Mouse (Mus musculus): ENCODE data around the gene Shc3. TPM values are rescaled to one million over a fixed set of nuclear protein-coding genes. Genes with fewer than 3 reads are reported as not detected.
A peak's percentile ranks its signal among the peaks of the same experiment; 100 is the strongest.

Gene Shc3
- polyA plus RNA-seq, 1 experiment from 2014 or later: 0.12 TPM

GRCm38 (mm10) chr13:51419501-51419900, 149.7 kb downstream of the Shc3 start:
- H3K4me1 ChIP-seq (ENCODE audit: control insufficient read depth, insufficient read depth, low read length): peaks cover 9% of the 10 kb centered on the region; the same call in 1 of the 2 replicates
- H3K4me3 ChIP-seq (ENCODE audit: low read length): no peak overlapping the region
- H3K27ac ChIP-seq (ENCODE audit: low read depth, low read length): no peak overlapping the region
- no peaks in the 10 kb centered on the region; the same call in 1 of the 2 replicates for H3K9me3 ChIP-seq (ENCODE audit: control insufficient read depth, low read length)
- H3K4me2 ChIP-seq (replicated peaks; ENCODE audit: low read depth, low read length): no peak overlapping the region
- 87% methylated on average over 15 of the region's 15 CpGs for WGBS
- H3K9ac ChIP-seq (ENCODE audit: low read depth, low read length): no peak overlapping the region
- no peaks in the 10 kb centered on the region for H3K27me3 ChIP-seq (ENCODE audit: control insufficient read depth, insufficient read depth, low read length)
- peaks cover 33% of the 10 kb centered on the region; the same call in 1 of the 2 replicates for H3K36me3 ChIP-seq (ENCODE audit: control insufficient read depth, insufficient read depth, low read length)
- no peak for ATAC-seq (ENCODE audit: low FRiP score, low TSS enrichment)

- Histone ChIP-seq H3K4me2 (replicated peaks; ENCODE audit: low read depth, low read length) (no peak overlapping the region; the same call in 1 of the 2 replicates), H3K27ac (ENCODE audit: low read depth, low read length) (no peak overlapping the region), H3K36me3 (ENCODE audit: control insufficient read depth, insufficient read depth, low read length) (peaks cover 35% of the 10 kb centered on the region; the same call in 1 of the 2 replicates), H3K4me1 (ENCODE audit: control insufficient read depth, insufficient read depth, low read length) (peaks cover 9% of the 10 kb centered on the region; the same call in 1 of the 2 replicates), H3K27me3 (ENCODE audit: control insufficient read depth, insufficient read depth, low read length) (no peaks in the 10 kb centered on the region), H3K9ac (ENCODE audit: low read depth, low read length) (no peak overlapping the region), H3K4me3 (ENCODE audit: low read length) (no peak overlapping the region), H3K9me3 (ENCODE audit: control insufficient read depth, low read length) (no peaks in the 10 kb centered on the region; the same call in 1 of the 2 replicates)
- 76% methylated on average over 19 of the region's 19 CpGs for WGBS
- ATAC-seq (ENCODE audit: low FRiP score, low TSS enrichment): no peak
Measured at GRCm38 (mm10) chr13:51418942-51419451, 150.2 kb downstream of the Shc3 start.

- Histone ChIP-seq H3K9ac (ENCODE audit: low read depth, low read length) (peak overlapping the region; percentile 40; the same call in 1 of the 2 replicates), H3K27ac (ENCODE audit: low read depth, low read length) (peak overlapping the region; percentile 25; the same call in 1 of the 2 replicates), H3K4me2 (replicated peaks; ENCODE audit: low read depth, low read length) (peak overlapping the region; percentile 21), H3K4me1 (ENCODE audit: control insufficient read depth, insufficient read depth, low read length) (peaks cover 9% of the 10 kb centered on the region; the same call in 1 of the 2 replicates), H3K9me3 (ENCODE audit: control insufficient read depth, low read length) (no peaks in the 10 kb centered on the region; the same call in 1 of the 2 replicates), H3K36me3 (ENCODE audit: control insufficient read depth, insufficient read depth, low read length) (peaks cover 35% of the 10 kb centered on the region; the same call in 1 of the 2 replicates), H3K4me3 (ENCODE audit: low read length) (no peak overlapping the region), H3K27me3 (ENCODE audit: control insufficient read depth, insufficient read depth, low read length) (no peaks in the 10 kb centered on the region)
- peak; percentile 65 for ATAC-seq (ENCODE audit: low FRiP score, low TSS enrichment)
- WGBS: 4% methylated on average over 20 of the region's 20 CpGs
Measured at GRCm38 (mm10) chr13:51418268-51418941, 150.8 kb downstream of the Shc3 start.

DNA sequence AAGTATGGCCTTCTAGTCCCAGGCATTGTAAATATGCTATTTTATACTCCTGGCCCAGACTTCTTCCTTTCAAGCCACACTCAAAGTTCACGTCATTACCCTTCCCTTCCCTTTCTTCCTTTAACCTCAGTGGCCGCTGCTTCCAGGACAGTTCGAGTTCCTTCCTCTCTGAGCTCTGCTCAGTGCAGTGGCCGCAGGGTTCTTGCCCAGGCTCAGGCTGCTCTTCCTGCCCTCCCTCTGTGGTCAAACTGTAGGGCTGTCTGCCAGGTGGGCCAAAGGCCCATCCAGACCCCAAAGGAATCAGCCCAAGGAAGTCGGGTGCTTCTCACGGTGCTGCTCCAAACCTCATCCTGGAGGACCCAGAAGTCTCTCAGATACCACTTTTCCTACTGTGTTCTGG, 151.4 kb downstream of the Shc3 start:
- Histone ChIP-seq H3K4me2 (replicated peaks; ENCODE audit: low read depth, low read length) (peak overlapping the region; percentile 21), H3K9ac (ENCODE audit: low read depth, low read length) (peak overlapping the region; percentile 40), H3K9me3 (ENCODE audit: control insufficient read depth, low read length) (no peaks in the 10 kb centered on the region; the same call in 1 of the 2 replicates), H3K4me1 (ENCODE audit: control insufficient read depth, insufficient read depth, low read length) (peaks cover 11% of the 10 kb centered on the region; the same call in 1 of the 2 replicates), H3K36me3 (ENCODE audit: control insufficient read depth, insufficient read depth, low read length) (peaks cover 35% of the 10 kb centered on the region; the same call in 1 of the 2 replicates), H3K4me3 (ENCODE audit: low read length) (no peak overlapping the region), H3K27ac (ENCODE audit: low read depth, low read length) (peak overlapping the region; percentile 25; the same call in 1 of the 2 replicates), H3K27me3 (ENCODE audit: control insufficient read depth, insufficient read depth, low read length) (no peaks in the 10 kb centered on the region)
- 64% methylated on average over 6 of the region's 6 CpGs for WGBS
- no peak; the same call in 1 of the 2 replicates for ATAC-seq (ENCODE audit: low FRiP score, low TSS enrichment)

DNA sequence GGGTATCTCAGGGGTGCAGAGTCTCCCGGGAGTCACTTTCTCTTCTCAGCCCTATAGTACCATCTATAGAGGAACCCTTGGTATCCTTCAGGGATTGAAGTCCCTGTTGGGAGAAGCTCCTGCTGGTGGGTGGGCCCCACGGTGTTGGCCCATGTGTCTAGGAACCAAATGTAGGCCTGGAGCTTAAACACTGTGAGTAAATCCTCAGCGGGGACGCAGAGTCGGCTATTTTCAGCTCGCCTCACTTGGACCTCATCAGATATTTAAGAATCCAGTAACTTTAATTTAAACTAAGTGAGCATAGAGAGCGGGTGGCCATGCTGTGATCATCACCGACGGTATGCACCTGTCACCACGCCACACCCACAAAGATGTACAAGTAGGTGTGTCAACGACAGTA, 152.5 kb downstream of the Shc3 start:
- H3K27ac ChIP-seq (ENCODE audit: low read depth, low read length): no peak overlapping the region
- no peak overlapping the region for H3K9ac ChIP-seq (ENCODE audit: low read depth, low read length)
- H3K4me3 ChIP-seq (ENCODE audit: low read length): no peak overlapping the region
- no peaks in the 10 kb centered on the region for H3K27me3 ChIP-seq (ENCODE audit: control insufficient read depth, insufficient read depth, low read length)
- peaks cover 16% of the 10 kb centered on the region; the same call in 1 of the 2 replicates for H3K4me1 ChIP-seq (ENCODE audit: control insufficient read depth, insufficient read depth, low read length)
- no peak for ATAC-seq (ENCODE audit: low FRiP score, low TSS enrichment)
- 85% methylated on average over 11 of the region's 11 CpGs for WGBS
- no peak overlapping the region for H3K4me2 ChIP-seq (replicated peaks; ENCODE audit: low read depth, low read length)
- H3K36me3 ChIP-seq (ENCODE audit: control insufficient read depth, insufficient read depth, low read length): peaks cover 28% of the 10 kb centered on the region; the same call in 1 of the 2 replicates
- H3K9me3 ChIP-seq (ENCODE audit: control insufficient read depth, low read length): no peaks in the 10 kb centered on the region; the same call in 1 of the 2 replicates

GRCm38 (mm10) chr13:51413461-51413860, 155.8 kb downstream of the Shc3 start:
- Histone ChIP-seq H3K36me3 (ENCODE audit: control insufficient read depth, insufficient read depth, low read length) (peaks cover 11% of the 10 kb centered on the region; the same call in 1 of the 2 replicates), H3K4me1 (ENCODE audit: control insufficient read depth, insufficient read depth, low read length) (peaks cover 16% of the 10 kb centered on the region; the same call in 1 of the 2 replicates), H3K4me2 (replicated peaks; ENCODE audit: low read depth, low read length) (no peak overlapping the region), H3K9me3 (ENCODE audit: control insufficient read depth, low read length) (no peaks in the 10 kb centered on the region; the same call in 1 of the 2 replicates), H3K27me3 (ENCODE audit: control insufficient read depth, insufficient read depth, low read length) (peaks cover 4% of the 10 kb centered on the region; the same call in 1 of the 2 replicates), H3K27ac (ENCODE audit: low read depth, low read length) (no peak overlapping the region), H3K9ac (ENCODE audit: low read depth, low read length) (no peak overlapping the region), H3K4me3 (ENCODE audit: low read length) (no peak overlapping the region)
- 66% methylated on average over 3 of the region's 3 CpGs for WGBS
- ATAC-seq (ENCODE audit: low FRiP score, low TSS enrichment): no peak

DNA sequence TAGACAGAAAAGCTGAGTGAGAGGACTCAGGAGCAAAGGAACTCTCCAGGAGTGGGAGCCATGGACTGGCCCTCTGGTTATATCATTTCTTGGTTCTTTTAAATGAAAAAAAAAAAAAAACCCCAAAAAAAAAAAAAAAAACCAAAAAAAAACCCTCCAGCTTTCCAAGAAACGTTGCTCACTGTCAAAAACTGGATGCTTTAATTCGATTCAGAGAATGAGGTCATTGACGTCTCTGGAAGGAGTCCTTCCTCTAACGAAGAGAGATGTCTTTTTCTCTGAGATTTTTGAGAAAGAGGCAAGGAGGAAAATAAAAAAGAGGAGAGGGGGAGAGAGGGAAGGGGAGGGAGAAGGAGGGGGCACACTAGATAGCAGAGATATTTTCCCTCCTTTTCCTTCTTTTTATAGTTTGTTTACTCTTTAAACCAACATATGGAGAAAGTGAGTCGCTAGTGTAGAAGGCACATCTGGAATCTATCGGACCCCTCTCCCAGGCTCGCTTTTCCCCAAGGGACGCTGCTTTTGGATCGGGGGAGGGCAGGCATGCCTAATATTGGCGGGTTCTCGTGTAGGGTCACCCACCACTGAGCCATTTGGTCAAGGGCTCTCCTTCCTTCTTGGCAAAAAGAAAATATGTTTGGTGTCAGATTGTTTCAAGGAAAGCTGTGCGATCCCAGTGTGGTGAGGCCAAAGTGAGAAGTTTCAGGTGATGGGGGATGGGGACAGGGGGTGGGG, 157.4 kb downstream of the Shc3 start:
- 0 out of 2 replicates have a peak, but pooled peaks cover 13% of the 10 kb centered on the region for H3K4me1 ChIP-seq (ENCODE audit: control insufficient read depth, insufficient read depth, low read length)

GRCm38 (mm10) chr13:51411243-51411642, 158.0 kb downstream of the Shc3 start:
- 30% methylated on average over 9 of the region's 9 CpGs for WGBS
- H3K4me1 ChIP-seq (ENCODE audit: control insufficient read depth, insufficient read depth, low read length): 0 out of 2 replicates have a peak, but pooled peaks cover 13% of the 10 kb centered on the region
- peak overlapping the region; percentile 53 for H3K4me3 ChIP-seq (ENCODE audit: low read length)

More for the DNA sequence above, 157.4 kb downstream of the Shc3 start:
- H3K27ac ChIP-seq (ENCODE audit: low read depth, low read length): peak overlapping the region; percentile 83; the same call in 1 of the 2 replicates
- H3K27me3 ChIP-seq (ENCODE audit: control insufficient read depth, insufficient read depth, low read length): peaks cover 8% of the 10 kb centered on the region; the same call in 1 of the 2 replicates
- peak overlapping the region; percentile 42 for H3K9ac ChIP-seq (ENCODE audit: low read depth, low read length)
- peak overlapping the region; percentile 53 for H3K4me3 ChIP-seq (ENCODE audit: low read length)
- H3K36me3 ChIP-seq (ENCODE audit: control insufficient read depth, insufficient read depth, low read length): peaks cover 8% of the 10 kb centered on the region; the same call in 1 of the 2 replicates
- no peaks in the 10 kb centered on the region; the same call in 1 of the 2 replicates for H3K9me3 ChIP-seq (ENCODE audit: control insufficient read depth, low read length)
- no peak for ATAC-seq (ENCODE audit: low FRiP score, low TSS enrichment)
- WGBS: 14% methylated on average over 12 of the region's 12 CpGs
- peak overlapping the region; percentile 66 for H3K4me2 ChIP-seq (replicated peaks; ENCODE audit: low read depth, low read length)

More at GRCm38 (mm10) chr13:51411243-51411642, 158.0 kb downstream of the Shc3 start:
- ATAC-seq (ENCODE audit: low FRiP score, low TSS enrichment): no peak
- H3K27ac ChIP-seq (ENCODE audit: low read depth, low read length): peak overlapping the region; percentile 83
- H3K9ac ChIP-seq (ENCODE audit: low read depth, low read length): peak overlapping the region; percentile 42
- no peaks in the 10 kb centered on the region; the same call in 1 of the 2 replicates for H3K9me3 ChIP-seq (ENCODE audit: control insufficient read depth, low read length)
- H3K4me2 ChIP-seq (replicated peaks; ENCODE audit: low read depth, low read length): peak overlapping the region; percentile 66
- peaks cover 8% of the 10 kb centered on the region; the same call in 1 of the 2 replicates for H3K36me3 ChIP-seq (ENCODE audit: control insufficient read depth, insufficient read depth, low read length)
- peaks cover 8% of the 10 kb centered on the region; the same call in 1 of the 2 replicates for H3K27me3 ChIP-seq (ENCODE audit: control insufficient read depth, insufficient read depth, low read length)
